Mouse (Mus musculus): Measurements from ENCODE around the gene Mob1a.

Mob1a gene

GRCm38 (mm10) chr6:83385569-83386090, 59.8 kb downstream of the Mob1a start:
- no peak for DNase-seq (ENCODE audit: low spot score)

GRCm38 (mm10) chr6:83392166-83392780, 66.5 kb downstream of the Mob1a start:
- DNase-seq (ENCODE audit: low spot score) = no peak
